Mouse (Mus musculus) cerebellum, adult 18-20 months (tissue): ENCODE results near the gene Gpha2.

ENCODE experiments used
- DNase-seq, 2 experiments: peaks; one replicate each; pipeline ENCODE4 v3.0.0; 2021

Gpha2 gene

GRCm38 (mm10) chr19:6226135-6226534, at the start of gene Gpha2:
Gene Gpha2 (plus strand): TSS chr19:6226380.
- DNase-seq: no peak

GRCm38 (mm10) chr19:6178775-6179174, 47.4 kb upstream of the Gpha2 start:
- no peak for DNase-seq

- no peak for DNase-seq
Observed at GRCm38 (mm10) chr19:6181629-6182028, 44.6 kb upstream of the Gpha2 start.

GRCm38 (mm10) chr19:6182534-6182933, 43.6 kb upstream of the Gpha2 start:
- DNase-seq: peak; percentile 57 to 68

- DNase-seq: no peak
Observed at GRCm38 (mm10) chr19:6184131-6184530, 42.0 kb upstream of the Gpha2 start, which contains the start of gene Majin. Gene Majin (plus strand): TSS chr19:6184388.

GRCm38 (mm10) chr19:6204265-6204664, 21.9 kb upstream of the Gpha2 start:
- no peak for DNase-seq

- no peak for DNase-seq
Observed at GRCm38 (mm10) chr19:6206716-6207115, 19.5 kb upstream of the Gpha2 start.

GRCm38 (mm10) chr19:6216046-6216705, 10.0 kb upstream of the Gpha2 start:
- DNase-seq: no peak

GRCm38 (mm10) chr19:6218606-6219005, 7.6 kb upstream of the Gpha2 start:
- no peak for DNase-seq

- DNase-seq: no peak
Observed at GRCm38 (mm10) chr19:6226763-6227162, 583 bp downstream of the Gpha2 start.

- no peak for DNase-seq
Observed at GRCm38 (mm10) chr19:6227864-6228263, 1.7 kb downstream of the Gpha2 start.

GRCm38 (mm10) chr19:6230411-6230810, 4.2 kb downstream of the Gpha2 start:
- DNase-seq: peak; percentile 49 to 63

GRCm38 (mm10) chr19:6231036-6231435, 4.9 kb downstream of the Gpha2 start:
- no peak for DNase-seq

GRCm38 (mm10) chr19:6233647-6234046, 7.5 kb downstream of the Gpha2 start:
- DNase-seq: no peak

GRCm38 (mm10) chr19:6234337-6235083, 8.3 kb downstream of the Gpha2 start:
- peak; percentile 46 to 54 for DNase-seq

- peak; percentile 96 for DNase-seq
Observed at GRCm38 (mm10) chr19:6235084-6236052, 9.2 kb downstream of the Gpha2 start, which contains the start of gene Ppp2r5b. Gene Ppp2r5b (minus strand): TSS chr19:6235872.

- peak; percentile 94 to 95 for DNase-seq
Observed at GRCm38 (mm10) chr19:6236053-6236441, 9.9 kb downstream of the Gpha2 start.

- peak in 1 of 2 experiments; percentile 44 for DNase-seq
Observed at GRCm38 (mm10) chr19:6236842-6237241, 10.7 kb downstream of the Gpha2 start.

- DNase-seq: no peak
Observed at GRCm38 (mm10) chr19:6238740-6239139, 12.6 kb downstream of the Gpha2 start.

GRCm38 (mm10) chr19:6240136-6240535, 14.0 kb downstream of the Gpha2 start:
- no peak for DNase-seq

- DNase-seq: no peak
Observed at GRCm38 (mm10) chr19:6240725-6241124, 14.5 kb downstream of the Gpha2 start.

GRCm38 (mm10) chr19:6241274-6242107, 15.3 kb downstream of the Gpha2 start, which contains the start of gene Atg2a:
Gene Atg2a (plus strand): TSS chr19:6241668.
- DNase-seq: peak; percentile 98 to 99
